Mouse (Mus musculus): Measurements from ENCODE around the gene Nppb. TPM values are rescaled to one million over a fixed set of nuclear protein-coding genes. Genes with fewer than 3 reads are reported as not detected.
A peak's percentile ranks its signal among the peaks of the same experiment; 100 is the strongest.

The Nppb gene
- polyA plus RNA-seq, 1 experiment from 2014 or later = 1.0 TPM

DNA sequence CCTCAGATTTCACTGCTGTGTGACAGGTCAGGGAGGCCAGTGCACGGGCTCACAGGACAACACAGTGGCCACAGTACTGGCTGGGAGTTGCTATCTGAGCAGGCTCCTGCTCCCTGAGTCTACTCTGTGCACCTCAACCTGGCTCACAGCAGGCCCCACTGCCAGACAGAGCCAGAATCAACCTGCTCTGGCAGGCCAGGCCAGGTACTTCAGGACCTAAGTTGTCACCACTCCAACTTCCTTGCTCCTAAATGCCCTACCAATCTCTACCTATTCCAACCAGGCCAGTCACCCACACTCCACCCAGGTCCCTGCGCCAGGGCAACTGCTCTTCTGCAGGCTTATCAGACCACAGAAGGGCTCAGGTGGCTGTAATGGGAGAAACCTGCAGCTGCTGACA, 24.1 kb downstream of the Nppb start:
- DNase-seq (ENCODE audit: low spot score) (no peak), ATAC-seq (replicated peaks; ENCODE audit: insufficient number of reproducible peaks, low FRiP score, low TSS enrichment, low read depth) (no peak)
- Histone ChIP-seq H3K4me2 (ENCODE audit: low read depth, low read length) (no peak overlapping the region; the same call in 1 of the 2 replicates), H3K9me3 (replicated peaks; ENCODE audit: control insufficient read depth, low read length) (no peaks in the 10 kb centered on the region), H3K4me1 (ENCODE audit: control insufficient read depth, insufficient read depth, low read length) (no peaks in the 10 kb centered on the region), H3K36me3 (replicated peaks; ENCODE audit: control insufficient read depth, insufficient read depth, low read depth, low read length) (peaks cover 16% of the 10 kb centered on the region), H3K4me3 (ENCODE audit: low read depth, low read length) (no peak overlapping the region), H3K27ac (replicated peaks; ENCODE audit: low read depth, low read length) (no peak overlapping the region), H3K27me3 (ENCODE audit: control insufficient read depth, insufficient read depth, low read length) (no peaks in the 10 kb centered on the region), H3K9ac (replicated peaks; ENCODE audit: low read length) (no peak overlapping the region)
- 93% methylated on average over 2 of the region's 2 CpGs for WGBS

DNA sequence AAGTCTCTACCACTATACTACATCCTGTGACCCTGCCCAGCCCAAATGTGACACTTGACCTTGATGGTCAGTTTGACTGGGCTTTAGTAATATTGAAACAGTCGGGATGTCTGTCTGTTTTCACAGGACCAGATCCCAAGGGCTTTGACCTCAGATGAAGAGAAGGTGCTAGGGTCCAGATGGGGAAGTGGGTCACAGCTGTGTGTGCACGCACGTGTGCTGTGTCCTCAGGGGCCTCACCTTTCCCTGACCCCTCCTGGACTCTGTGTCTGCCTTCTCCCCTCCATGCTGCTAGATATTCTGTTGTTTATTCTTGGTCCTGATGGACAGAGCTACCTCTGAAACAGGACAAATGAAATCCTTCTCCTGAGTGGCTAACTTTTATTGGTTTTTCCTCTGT, 25.7 kb downstream of the Nppb start:
- Histone ChIP-seq H3K36me3 (replicated peaks; ENCODE audit: control insufficient read depth, insufficient read depth, low read depth, low read length) (peaks cover 18% of the 10 kb centered on the region), H3K27me3 (ENCODE audit: control insufficient read depth, insufficient read depth, low read length) (no peaks in the 10 kb centered on the region), H3K9ac (replicated peaks; ENCODE audit: low read length) (no peak overlapping the region), H3K4me1 (ENCODE audit: control insufficient read depth, insufficient read depth, low read length) (no peaks in the 10 kb centered on the region), H3K4me2 (ENCODE audit: low read depth, low read length) (no peak overlapping the region), H3K4me3 (ENCODE audit: low read depth, low read length) (no peak overlapping the region), H3K27ac (replicated peaks; ENCODE audit: low read depth, low read length) (no peak overlapping the region), H3K9me3 (replicated peaks; ENCODE audit: control insufficient read depth, low read length) (no peaks in the 10 kb centered on the region)
- ATAC-seq (replicated peaks; ENCODE audit: insufficient number of reproducible peaks, low FRiP score, low TSS enrichment, low read depth) = no peak
- no peak for DNase-seq (ENCODE audit: low spot score)
- 57% methylated on average over 3 of the region's 3 CpGs for WGBS

DNA sequence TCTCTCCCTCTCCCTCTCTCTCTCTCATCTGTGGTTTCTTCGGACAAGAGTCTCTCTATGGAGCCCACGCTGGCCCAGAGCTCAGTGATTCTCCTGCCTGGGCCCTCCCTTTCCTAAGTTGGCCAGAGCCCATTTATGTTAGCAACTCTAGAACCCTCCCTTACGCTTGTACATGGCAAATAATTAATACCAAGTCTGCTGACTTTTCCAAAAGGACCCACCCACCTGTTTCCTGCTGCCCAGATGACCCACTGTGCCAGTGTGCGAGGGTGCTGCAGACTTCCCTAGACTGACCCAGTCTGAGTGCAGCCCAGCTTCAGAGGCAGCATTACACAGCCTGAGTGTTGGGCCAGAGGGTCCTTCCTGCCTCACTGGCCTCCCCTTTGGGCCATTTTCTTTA, 26.6 kb downstream of the Nppb start:
- no peaks in the 10 kb centered on the region for H3K27me3 ChIP-seq (ENCODE audit: control insufficient read depth, insufficient read depth, low read length)
- no peaks in the 10 kb centered on the region for H3K9me3 ChIP-seq (replicated peaks; ENCODE audit: control insufficient read depth, low read length)
- H3K9ac ChIP-seq (replicated peaks; ENCODE audit: low read length) = no peak overlapping the region
- H3K27ac ChIP-seq (replicated peaks; ENCODE audit: low read depth, low read length) = no peak overlapping the region
- H3K36me3 ChIP-seq (replicated peaks; ENCODE audit: control insufficient read depth, insufficient read depth, low read depth, low read length) = peaks cover 17% of the 10 kb centered on the region
- 89% methylated on average over 4 of the region's 4 CpGs for WGBS
- no peak overlapping the region for H3K4me2 ChIP-seq (ENCODE audit: low read depth, low read length)
- ATAC-seq (replicated peaks; ENCODE audit: insufficient number of reproducible peaks, low FRiP score, low TSS enrichment, low read depth) = no peak
- H3K4me1 ChIP-seq (ENCODE audit: control insufficient read depth, insufficient read depth, low read length) = no peaks in the 10 kb centered on the region
- no peak for DNase-seq (ENCODE audit: low spot score)
- no peak overlapping the region for H3K4me3 ChIP-seq (ENCODE audit: low read depth, low read length)

GRCm38 (mm10) chr4:148015418-148015817, 29.8 kb downstream of the Nppb start:
- peaks cover 12% of the 10 kb centered on the region for H3K36me3 ChIP-seq (replicated peaks; ENCODE audit: control insufficient read depth, insufficient read depth, low read depth, low read length)
- H3K9ac ChIP-seq (replicated peaks; ENCODE audit: low read length) = no peak overlapping the region
- WGBS = 81% methylated on average over 10 of the region's 10 CpGs
- no peaks in the 10 kb centered on the region; the same call in 1 of the 2 replicates for H3K4me1 ChIP-seq (ENCODE audit: control insufficient read depth, insufficient read depth, low read length)
- ATAC-seq (replicated peaks; ENCODE audit: insufficient number of reproducible peaks, low FRiP score, low TSS enrichment, low read depth) (no peak), DNase-seq (ENCODE audit: low spot score) (no peak)
- H3K27me3 ChIP-seq (ENCODE audit: control insufficient read depth, insufficient read depth, low read length) = no peaks in the 10 kb centered on the region
- H3K27ac ChIP-seq (replicated peaks; ENCODE audit: low read depth, low read length) = no peak overlapping the region
- no peaks in the 10 kb centered on the region for H3K9me3 ChIP-seq (replicated peaks; ENCODE audit: control insufficient read depth, low read length)
- H3K4me3 ChIP-seq (ENCODE audit: low read depth, low read length) = no peak overlapping the region
- H3K4me2 ChIP-seq (ENCODE audit: low read depth, low read length) = no peak overlapping the region

DNA sequence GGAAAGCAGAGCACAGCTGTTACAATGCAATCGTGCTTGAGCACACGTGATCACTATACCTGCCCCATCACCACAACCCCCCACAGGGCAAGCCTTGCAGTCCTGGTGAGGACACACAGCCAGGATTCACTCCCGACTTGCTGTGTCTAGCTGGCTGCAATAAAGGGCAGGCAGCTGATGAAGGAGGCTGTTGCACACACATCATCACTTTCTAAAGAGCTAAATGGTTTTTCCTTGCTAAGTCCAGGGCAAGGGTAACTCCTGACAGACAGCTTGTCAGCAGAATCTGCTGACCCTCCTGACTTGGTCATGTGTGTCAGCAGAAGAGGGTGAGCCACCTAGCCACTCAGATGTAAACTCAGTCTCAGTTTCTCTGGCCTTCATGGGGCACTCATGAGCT, 31.4 kb downstream of the Nppb start:
- no peak overlapping the region for H3K9ac ChIP-seq (replicated peaks; ENCODE audit: low read length)
- peaks cover 18% of the 10 kb centered on the region for H3K36me3 ChIP-seq (replicated peaks; ENCODE audit: control insufficient read depth, insufficient read depth, low read depth, low read length)
- H3K27me3 ChIP-seq (ENCODE audit: control insufficient read depth, insufficient read depth, low read length) = no peaks in the 10 kb centered on the region
- no peak for ATAC-seq (replicated peaks; ENCODE audit: insufficient number of reproducible peaks, low FRiP score, low TSS enrichment, low read depth)
- no peak overlapping the region for H3K27ac ChIP-seq (replicated peaks; ENCODE audit: low read depth, low read length)
- H3K9me3 ChIP-seq (replicated peaks; ENCODE audit: control insufficient read depth, low read length) = no peaks in the 10 kb centered on the region
- WGBS = 71% methylated on average over 3 of the region's 3 CpGs
- no peaks in the 10 kb centered on the region; the same call in 1 of the 2 replicates for H3K4me1 ChIP-seq (ENCODE audit: control insufficient read depth, insufficient read depth, low read length)
- DNase-seq (ENCODE audit: low spot score) = no peak
- H3K4me3 ChIP-seq (ENCODE audit: low read depth, low read length) = no peak overlapping the region
- no peak overlapping the region for H3K4me2 ChIP-seq (ENCODE audit: low read depth, low read length)

DNA sequence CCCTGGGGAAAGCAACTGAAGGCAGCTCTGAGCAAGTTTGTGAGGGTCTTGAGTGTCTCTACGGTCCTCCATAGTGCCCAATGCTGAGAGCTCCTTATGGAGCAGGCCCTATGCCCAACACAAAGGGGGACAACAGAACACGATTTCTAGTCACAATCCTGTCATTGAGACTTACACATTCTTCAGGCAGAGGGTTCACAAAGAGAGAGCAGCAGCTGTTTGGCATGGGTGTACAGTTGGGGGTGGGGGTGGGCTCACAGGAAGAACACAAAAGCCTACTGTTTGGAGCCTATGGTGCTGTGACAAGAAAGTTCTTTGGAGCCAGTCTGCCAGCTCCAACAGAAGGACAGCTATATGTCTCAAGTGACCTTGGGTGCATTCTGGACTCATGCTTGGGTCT, 32.8 kb downstream of the Nppb start:
- Histone ChIP-seq H3K4me2 (ENCODE audit: low read depth, low read length) (no peak overlapping the region), H3K4me3 (ENCODE audit: low read depth, low read length) (no peak overlapping the region), H3K9me3 (replicated peaks; ENCODE audit: control insufficient read depth, low read length) (no peaks in the 10 kb centered on the region), H3K9ac (replicated peaks; ENCODE audit: low read length) (no peak overlapping the region), H3K27ac (replicated peaks; ENCODE audit: low read depth, low read length) (peak overlapping the region; percentile 8; the same call in 1 of the 2 replicates), H3K27me3 (ENCODE audit: control insufficient read depth, insufficient read depth, low read length) (no peaks in the 10 kb centered on the region), H3K4me1 (ENCODE audit: control insufficient read depth, insufficient read depth, low read length) (no peaks in the 10 kb centered on the region; the same call in 1 of the 2 replicates), H3K36me3 (replicated peaks; ENCODE audit: control insufficient read depth, insufficient read depth, low read depth, low read length) (peaks cover 22% of the 10 kb centered on the region)
- WGBS = 33% methylated on average over 2 of the region's 2 CpGs
- no peak for ATAC-seq (replicated peaks; ENCODE audit: insufficient number of reproducible peaks, low FRiP score, low TSS enrichment, low read depth)
- no peak for DNase-seq (ENCODE audit: low spot score)

DNA sequence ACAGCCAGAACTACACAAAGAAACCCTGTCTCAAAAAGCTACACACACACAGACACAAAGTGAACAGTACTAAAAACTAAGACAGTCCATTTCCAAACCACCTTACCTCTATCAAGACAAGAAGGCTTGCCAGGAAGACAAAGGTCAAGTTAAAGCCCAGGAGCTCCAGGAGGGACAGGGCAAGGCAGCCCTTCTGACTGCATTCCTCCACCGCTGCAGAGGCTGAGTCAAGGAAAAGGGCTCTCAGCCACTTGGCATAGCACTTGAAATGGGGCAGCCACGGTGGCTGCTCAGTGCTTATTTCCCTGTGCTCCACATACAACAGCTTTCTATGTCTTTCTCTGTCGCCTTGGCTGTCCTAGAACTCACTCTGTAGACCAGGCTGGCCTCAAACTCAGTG, 38.4 kb downstream of the Nppb start:
- no peaks in the 10 kb centered on the region for H3K9me3 ChIP-seq (replicated peaks; ENCODE audit: control insufficient read depth, low read length)
- no peak overlapping the region for H3K9ac ChIP-seq (replicated peaks; ENCODE audit: low read length)
- no peak for DNase-seq (ENCODE audit: low spot score)
- H3K4me3 ChIP-seq (ENCODE audit: low read depth, low read length) = no peak overlapping the region
- H3K4me1 ChIP-seq (ENCODE audit: control insufficient read depth, insufficient read depth, low read length) = no peaks in the 10 kb centered on the region
- WGBS = 86% methylated on average over 3 of the region's 3 CpGs
- H3K27ac ChIP-seq (replicated peaks; ENCODE audit: low read depth, low read length) = no peak overlapping the region
- no peak overlapping the region for H3K4me2 ChIP-seq (ENCODE audit: low read depth, low read length)
- no peaks in the 10 kb centered on the region for H3K27me3 ChIP-seq (ENCODE audit: control insufficient read depth, insufficient read depth, low read length)
- ATAC-seq (replicated peaks; ENCODE audit: insufficient number of reproducible peaks, low FRiP score, low TSS enrichment, low read depth) = no peak
- H3K36me3 ChIP-seq (replicated peaks; ENCODE audit: control insufficient read depth, insufficient read depth, low read depth, low read length) = peaks cover 12% of the 10 kb centered on the region

- no peak for DNase-seq (ENCODE audit: low spot score)
- H3K4me2 ChIP-seq (ENCODE audit: low read depth, low read length) = no peak overlapping the region
- no peaks in the 10 kb centered on the region for H3K27me3 ChIP-seq (ENCODE audit: control insufficient read depth, insufficient read depth, low read length)
- no peak overlapping the region for H3K9ac ChIP-seq (replicated peaks; ENCODE audit: low read length)
- no peaks in the 10 kb centered on the region for H3K4me1 ChIP-seq (ENCODE audit: control insufficient read depth, insufficient read depth, low read length)
- peaks cover 5% of the 10 kb centered on the region for H3K36me3 ChIP-seq (replicated peaks; ENCODE audit: control insufficient read depth, insufficient read depth, low read depth, low read length)
- ATAC-seq (replicated peaks; ENCODE audit: insufficient number of reproducible peaks, low FRiP score, low TSS enrichment, low read depth) = no peak
- 93% methylated on average over 7 of the region's 7 CpGs for WGBS
- H3K4me3 ChIP-seq (ENCODE audit: low read depth, low read length) = no peak overlapping the region
- no peak overlapping the region for H3K27ac ChIP-seq (replicated peaks; ENCODE audit: low read depth, low read length)
- no peaks in the 10 kb centered on the region for H3K9me3 ChIP-seq (replicated peaks; ENCODE audit: control insufficient read depth, low read length)
Measured at GRCm38 (mm10) chr4:148029297-148029696, 43.7 kb downstream of the Nppb start.

Data from embryonic facial prominence, embryonic 11.5 days (tissue).